Mouse (Mus musculus) E14TG2a.4 (cell line): Measurements from ENCODE around the gene Slc31a1.

Experiments
- H3K27me3 ChIP-seq: 2 replicates; pipeline ENCODE4 v1.6.1; 2014; ENCODE audit warnings: low read length, control low read depth; ENCODE audit not compliant: insufficient read depth
- H3K36me3 ChIP-seq: 2 replicates; pipeline ENCODE4 v1.6.1; 2014; ENCODE audit warnings: low read length, control low read depth; ENCODE audit not compliant: insufficient read depth
- H3K4me1 ChIP-seq: replicated peaks from 2 replicates; pipeline ENCODE4 v1.6.1; 2014; ENCODE audit warnings: low read depth, low read length, control low read depth
- H3K4me3 ChIP-seq: replicated peaks from 2 replicates; pipeline ENCODE4 v1.5.1; 2014; ENCODE audit warnings: mild to moderate bottlenecking, low read length
- H3K9me3 ChIP-seq: 2 replicates; pipeline ENCODE4 v1.6.1; 2014; ENCODE audit warnings: low read length, control low read depth
- CTCF ChIP-seq: conservative IDR thresholded peaks from 2 replicates; pipeline ENCODE4 v1.5.1; 2014; ENCODE audit warnings: low read length
- NANOG ChIP-seq: IDR thresholded peaks from 2 replicates; pipeline ENCODE4 v1.6.1; 2014; ENCODE audit warnings: borderline replicate concordance, low read length, mixed read lengths
- POU5F1 ChIP-seq: IDR thresholded peaks from 2 replicates; pipeline ENCODE4 v1.6.1; 2014; ENCODE audit warnings: low read length, borderline replicate concordance

The Slc31a1 gene

DNA sequence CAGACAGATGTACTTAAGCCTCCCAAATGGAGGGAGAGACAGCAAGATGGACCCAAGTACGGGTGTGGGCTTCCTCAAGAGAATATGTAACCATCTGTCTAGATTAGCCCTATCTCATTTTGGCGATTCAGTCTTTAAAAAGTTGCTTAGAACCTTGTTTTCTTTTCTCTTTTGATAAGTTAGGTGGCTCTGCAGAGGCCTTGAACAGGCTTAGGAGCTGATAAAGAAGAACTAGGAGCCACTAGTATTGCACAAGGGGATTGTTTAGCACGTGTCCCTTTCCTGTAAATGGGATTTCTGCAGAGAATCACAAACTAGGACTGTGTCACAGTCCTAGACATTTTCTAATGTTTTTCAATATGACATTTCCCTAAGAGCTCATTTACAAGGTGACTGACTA is 8.6 kb downstream of the Slc31a1 start:
- H3K36me3 ChIP-seq = 0 out of 2 replicates have a peak, but pooled peaks cover 8% of the 10 kb centered on the region
- H3K27me3 ChIP-seq = no peaks in the 10 kb centered on the region
- no peaks in the 10 kb centered on the region for H3K9me3 ChIP-seq
- no peak overlapping the region for H3K4me3 ChIP-seq
- H3K4me1 ChIP-seq = peaks cover 56% of the 10 kb centered on the region
- TF ChIP-seq NANOG (no peak), CTCF (no peak), POU5F1 (no peak)

DNA sequence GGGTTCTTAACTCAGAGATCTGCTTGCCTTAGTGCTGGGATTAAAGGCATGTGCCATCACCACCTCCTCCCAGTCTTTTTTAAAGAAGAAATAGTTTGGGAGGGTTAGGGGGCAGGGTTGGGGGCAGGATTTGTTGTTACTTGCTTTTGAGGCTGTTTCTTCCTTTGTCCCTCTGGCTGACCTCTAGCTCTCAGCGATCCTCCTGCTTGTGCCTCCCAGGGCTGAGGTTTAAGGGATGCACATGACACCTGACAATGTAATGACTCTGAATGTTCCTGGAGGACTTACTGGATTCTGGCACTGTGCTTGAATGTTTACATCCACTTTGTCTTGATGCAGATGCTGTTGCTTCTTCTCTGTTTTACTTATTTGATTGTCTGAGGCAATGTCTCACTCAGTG is 11.9 kb downstream of the Slc31a1 start:
- H3K4me3 ChIP-seq = no peak overlapping the region
- peaks cover 34% of the 10 kb centered on the region for H3K4me1 ChIP-seq
- no peaks in the 10 kb centered on the region for H3K27me3 ChIP-seq
- no peaks in the 10 kb centered on the region for H3K9me3 ChIP-seq
- H3K36me3 ChIP-seq = 0 out of 2 replicates have a peak, but pooled peaks cover 5% of the 10 kb centered on the region
- no peak for TF ChIP-seq CTCF
- TF ChIP-seq NANOG = no peak
- no peak for TF ChIP-seq POU5F1

DNA sequence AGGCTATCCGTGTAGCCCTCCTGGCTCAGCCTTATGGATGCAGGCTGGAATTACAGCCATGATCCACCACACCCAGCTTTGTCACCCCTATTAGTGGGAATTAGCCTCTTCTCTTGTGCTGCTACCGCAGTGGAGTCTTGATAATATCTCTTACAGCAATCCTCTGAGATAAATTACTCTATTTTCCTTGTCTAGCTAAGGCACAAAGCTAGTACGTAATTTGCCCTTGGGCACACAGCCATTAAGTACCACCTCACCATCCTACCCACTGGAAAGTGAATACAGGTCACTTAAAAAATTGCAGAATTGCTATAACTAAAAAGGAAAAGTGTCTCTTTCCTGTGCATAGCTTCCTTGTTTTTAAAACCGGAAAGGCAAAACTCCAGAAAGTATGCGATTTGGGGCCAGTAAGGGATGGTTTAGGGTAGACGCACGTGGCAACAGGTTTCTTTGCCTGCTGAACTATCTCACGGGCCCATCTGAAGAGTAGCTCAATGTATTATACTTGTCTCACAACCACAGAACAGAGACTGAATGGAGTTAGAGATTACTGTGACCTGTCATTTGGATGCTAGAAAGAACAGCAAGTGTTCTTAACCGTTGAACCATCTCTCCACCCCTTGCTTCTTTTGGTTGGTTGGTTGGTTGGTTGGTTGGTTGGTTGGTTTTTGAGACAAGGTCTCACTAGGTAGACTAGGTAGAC is 12.4 kb downstream of the Slc31a1 start:
- H3K27me3 ChIP-seq = no peaks in the 10 kb centered on the region
- TF ChIP-seq NANOG (no peak), POU5F1 (no peak), CTCF (no peak)
- peaks cover 29% of the 10 kb centered on the region for H3K4me1 ChIP-seq
- H3K9me3 ChIP-seq = no peaks in the 10 kb centered on the region
- no peak overlapping the region for H3K4me3 ChIP-seq
- 0 out of 2 replicates have a peak, but pooled peaks cover under 1% of the 10 kb centered on the region for H3K36me3 ChIP-seq

DNA sequence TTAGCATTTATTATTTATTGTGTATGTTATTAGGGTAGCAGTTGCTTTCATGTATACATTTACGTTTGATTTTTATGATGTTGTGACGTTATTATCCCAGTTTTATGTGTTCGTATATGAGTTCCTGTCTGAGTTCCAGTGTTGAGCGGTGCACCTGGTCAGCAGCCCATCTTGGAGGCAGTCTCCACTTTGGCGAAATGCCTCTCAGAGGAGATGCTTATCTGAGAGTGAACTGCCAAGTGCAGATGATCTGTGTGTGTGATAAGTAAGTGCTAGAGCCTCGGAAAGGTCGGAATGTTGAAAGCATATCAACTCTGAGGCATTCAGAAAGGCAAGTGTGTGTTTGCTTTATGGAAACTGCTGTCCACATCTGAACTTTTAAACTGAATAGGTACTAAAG is 13.1 kb downstream of the Slc31a1 start:
- Histone ChIP-seq H3K4me3 (no peak overlapping the region), H3K36me3 (peaks cover 2% of the 10 kb centered on the region; the same call in 1 of the 2 replicates), H3K9me3 (no peaks in the 10 kb centered on the region), H3K27me3 (no peaks in the 10 kb centered on the region), H3K4me1 (peaks cover 31% of the 10 kb centered on the region)
- TF ChIP-seq POU5F1 (no peak), NANOG (no peak), CTCF (no peak)

DNA sequence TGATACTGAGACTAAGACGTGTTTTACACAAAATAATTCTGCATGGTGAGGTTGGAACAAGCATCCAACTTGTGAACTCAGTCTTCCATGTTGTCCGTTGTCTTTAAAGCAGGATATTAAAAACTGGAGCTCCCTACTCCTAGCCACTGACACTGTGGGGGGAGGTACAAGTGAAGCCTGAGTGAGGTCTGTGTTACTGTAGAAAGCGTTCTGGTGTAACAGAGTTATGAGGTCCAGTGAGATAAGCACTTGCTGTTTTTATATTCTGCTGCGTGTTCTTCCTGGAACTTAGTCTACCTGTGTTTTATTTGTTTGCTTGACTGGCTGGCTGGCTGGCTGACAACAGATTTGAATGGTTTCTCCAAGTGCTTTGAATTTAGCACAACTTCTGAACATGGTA is 13.8 kb downstream of the Slc31a1 start:
- Histone ChIP-seq H3K36me3 (peaks cover 5% of the 10 kb centered on the region; the same call in 1 of the 2 replicates), H3K27me3 (no peaks in the 10 kb centered on the region), H3K9me3 (no peaks in the 10 kb centered on the region), H3K4me3 (no peak overlapping the region), H3K4me1 (peaks cover 38% of the 10 kb centered on the region)
- no peak for TF ChIP-seq POU5F1

DNA sequence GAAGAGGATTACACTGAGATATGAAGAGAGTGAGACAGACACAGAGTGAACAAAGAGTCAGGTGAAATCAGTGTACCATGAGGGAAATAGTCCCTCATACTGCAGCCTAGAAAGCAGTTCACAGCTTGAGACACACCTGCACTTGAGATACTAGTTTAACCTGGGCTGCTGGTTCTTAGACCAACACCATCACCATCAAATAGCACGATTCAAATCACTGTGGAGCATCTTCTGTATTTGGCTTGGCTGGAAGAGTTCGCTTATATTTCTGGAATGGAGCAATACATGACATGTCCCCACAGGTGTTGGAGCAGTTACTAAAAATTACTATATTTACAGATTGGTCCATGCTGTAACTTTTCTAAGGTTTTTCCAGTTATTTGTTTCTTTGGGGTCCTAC is 15.6 kb downstream of the Slc31a1 start:
- H3K9me3 ChIP-seq = no peaks in the 10 kb centered on the region
- no peaks in the 10 kb centered on the region for H3K27me3 ChIP-seq
- H3K4me3 ChIP-seq = no peak overlapping the region
- H3K4me1 ChIP-seq = peaks cover 50% of the 10 kb centered on the region
- TF ChIP-seq POU5F1 (no peak), CTCF (no peak)
- H3K36me3 ChIP-seq = peaks cover 8% of the 10 kb centered on the region; the same call in 1 of the 2 replicates

DNA sequence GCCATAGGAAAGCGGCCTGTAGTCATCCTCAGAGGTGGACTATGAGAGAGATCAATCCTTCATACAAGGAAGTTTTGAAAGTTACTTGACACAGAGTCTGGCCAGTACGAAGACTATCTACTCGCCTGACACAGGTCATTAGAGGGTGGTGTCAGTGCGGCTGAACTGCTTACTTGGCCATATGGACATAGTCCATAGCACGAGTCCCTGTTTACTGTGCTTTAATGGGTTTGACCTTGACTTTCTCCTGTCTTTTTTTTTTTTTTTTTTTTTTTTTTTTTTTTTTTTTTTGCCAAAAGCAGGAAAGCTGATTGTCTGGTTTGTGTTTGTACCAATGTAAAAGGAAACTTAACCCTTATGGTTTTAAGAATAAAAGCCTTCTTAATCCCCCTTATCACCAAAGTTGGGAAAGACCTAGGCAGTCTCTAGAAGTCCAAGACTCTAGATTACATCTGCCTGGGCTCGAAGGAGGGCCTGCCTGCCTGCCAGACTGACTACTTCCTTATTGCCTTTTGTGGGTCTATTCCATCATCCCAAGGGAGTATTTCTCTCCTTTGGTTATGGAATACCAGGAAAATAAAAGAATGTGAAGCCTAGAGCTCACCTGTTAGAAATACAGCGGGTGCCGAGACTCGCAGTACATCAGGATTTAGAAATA is 19.3 kb downstream of the Slc31a1 start:
- Histone ChIP-seq H3K36me3 (peaks cover 8% of the 10 kb centered on the region; the same call in 1 of the 2 replicates), H3K27me3 (no peaks in the 10 kb centered on the region), H3K9me3 (no peaks in the 10 kb centered on the region), H3K4me1 (peaks cover 26% of the 10 kb centered on the region), H3K4me3 (no peak overlapping the region)
- no peak for TF ChIP-seq NANOG
- TF ChIP-seq CTCF = no peak
- no peak for TF ChIP-seq POU5F1

DNA sequence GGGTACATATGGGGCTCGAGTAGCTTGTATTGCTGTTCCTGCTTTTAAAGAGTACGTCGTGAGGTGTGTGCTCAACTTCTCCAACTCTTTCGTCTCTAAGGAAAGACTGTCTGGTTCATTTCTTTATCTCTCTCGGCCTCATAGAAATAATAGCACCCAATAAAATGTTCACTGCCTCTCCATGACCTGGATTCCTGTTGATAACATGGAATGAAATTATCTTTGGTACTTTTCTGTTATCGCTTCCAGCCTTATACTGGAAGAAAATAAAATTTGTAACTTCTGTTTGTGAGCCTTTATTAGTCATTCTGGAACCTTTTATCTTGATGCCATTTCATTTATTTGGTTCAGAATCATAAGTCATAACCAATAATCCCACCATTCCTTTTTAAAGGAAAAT is 22.7 kb downstream of the Slc31a1 start:
- Histone ChIP-seq H3K9me3 (no peaks in the 10 kb centered on the region), H3K36me3 (peaks cover 32% of the 10 kb centered on the region), H3K4me3 (no peak overlapping the region), H3K4me1 (peaks cover 22% of the 10 kb centered on the region), H3K27me3 (no peaks in the 10 kb centered on the region)
- TF ChIP-seq CTCF (no peak), NANOG (no peak), POU5F1 (no peak)

DNA sequence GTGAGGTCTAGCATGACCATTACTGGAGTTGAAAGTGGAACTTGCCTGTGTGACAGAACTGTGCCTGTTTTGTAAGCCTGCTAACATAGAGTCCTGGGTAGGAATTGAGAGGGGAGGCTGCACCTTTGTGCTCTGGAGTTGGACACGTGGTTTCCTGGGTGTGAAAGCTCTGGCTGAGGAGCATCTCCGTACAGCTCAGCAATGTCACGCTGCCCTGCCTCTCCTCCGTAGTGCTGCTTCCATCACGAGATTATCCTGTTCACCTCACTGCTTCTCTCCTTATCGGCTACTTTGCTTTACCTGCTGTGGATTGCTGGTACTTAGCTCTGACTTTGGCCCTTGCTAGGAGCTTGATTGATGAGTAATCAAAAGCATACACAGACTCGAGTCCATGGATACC is 23.2 kb downstream of the Slc31a1 start:
- Histone ChIP-seq H3K27me3 (no peaks in the 10 kb centered on the region), H3K4me3 (no peak overlapping the region), H3K36me3 (peaks cover 34% of the 10 kb centered on the region), H3K4me1 (peaks cover 18% of the 10 kb centered on the region), H3K9me3 (no peaks in the 10 kb centered on the region)
- no peak for TF ChIP-seq CTCF
- TF ChIP-seq POU5F1 = no peak
- no peak for TF ChIP-seq NANOG
